Mouse (Mus musculus): Measurements from ENCODE around the gene Lrch4. TPM values are rescaled to one million over a fixed set of nuclear protein-coding genes. Genes with fewer than 3 reads are reported as not detected.

The Lrch4 gene
- polyA plus RNA-seq, 1 experiment from 2014 or later: 39.2 TPM

DNA sequence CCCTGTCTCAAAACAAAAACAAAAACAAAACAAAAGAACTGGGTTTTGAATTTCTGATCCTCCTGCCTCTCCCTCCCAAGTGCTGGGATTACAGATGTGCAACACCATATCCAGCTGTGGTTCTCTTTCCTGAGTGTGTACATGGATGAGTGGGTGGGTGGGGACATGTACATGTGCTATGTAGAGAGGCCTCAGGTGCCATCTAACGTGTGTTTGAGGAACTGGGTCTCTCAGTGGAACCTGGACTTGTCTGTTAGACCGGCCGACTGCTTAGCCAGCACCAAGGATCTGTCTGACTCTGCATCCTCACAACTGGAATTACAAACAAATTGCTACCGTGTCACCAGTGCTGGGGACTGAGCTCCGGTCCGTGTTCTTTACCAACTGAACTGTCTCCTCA is 31.3 kb upstream of the Lrch4 start:
- Histone ChIP-seq H3K9ac (replicated peaks; ENCODE audit: low read depth, low read length) (no peak overlapping the region), H3K27me3 (ENCODE audit: control insufficient read depth, insufficient read depth, low read length) (no peaks in the 10 kb centered on the region), H3K36me3 (ENCODE audit: control insufficient read depth, insufficient read depth, low read length) (0 out of 2 replicates have a peak, but pooled peaks cover 2% of the 10 kb centered on the region), H3K9me3 (ENCODE audit: control insufficient read depth, low read depth, low read length) (no peaks in the 10 kb centered on the region), H3K4me2 (replicated peaks; ENCODE audit: low read depth, low read length) (no peak overlapping the region), H3K4me3 (ENCODE audit: low read depth, low read length) (no peak overlapping the region), H3K27ac (ENCODE audit: low read length) (no peak overlapping the region), H3K4me1 (ENCODE audit: control insufficient read depth, insufficient read depth, low read length) (peaks cover 15% of the 10 kb centered on the region)
- ATAC-seq (ENCODE audit: insufficient number of reproducible peaks, insufficient read depth, low FRiP score, low read depth): no peak
- 93% methylated on average over 6 of the region's 6 CpGs for WGBS

DNA sequence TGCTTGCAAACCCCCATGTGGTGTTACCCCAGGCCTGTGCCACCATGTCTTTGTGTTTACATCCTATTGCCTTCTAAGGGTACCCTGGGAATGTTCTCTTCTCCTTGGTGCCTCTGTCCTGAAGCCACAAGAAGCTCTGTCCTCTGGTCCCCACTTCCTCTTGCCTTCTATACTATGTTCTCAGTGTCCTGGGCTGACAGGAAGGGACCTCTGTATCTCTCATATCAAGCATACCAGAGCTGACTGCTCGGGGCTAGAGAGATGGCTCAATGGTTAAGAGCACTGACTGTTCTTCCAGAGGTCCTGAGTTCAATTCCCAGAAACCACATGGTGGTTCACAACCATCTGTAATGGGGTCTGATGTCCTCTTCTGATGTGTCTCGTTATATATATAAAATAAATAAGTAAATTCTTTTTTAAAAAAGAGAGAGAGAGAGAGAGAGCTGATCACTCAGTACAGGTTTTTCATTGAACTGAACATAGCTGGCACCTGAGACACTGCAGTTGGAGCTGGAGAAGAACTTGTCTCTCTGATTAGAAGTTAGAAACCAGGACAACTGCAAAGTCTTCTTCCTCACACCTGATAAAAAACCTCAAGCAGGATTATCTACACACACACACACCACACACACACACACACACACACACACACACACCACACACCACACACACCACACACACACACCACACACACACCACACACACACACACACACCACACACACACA is 30.7 kb upstream of the Lrch4 start:
- Histone ChIP-seq H3K27me3 (ENCODE audit: control insufficient read depth, insufficient read depth, low read length) (no peaks in the 10 kb centered on the region), H3K4me2 (replicated peaks; ENCODE audit: low read depth, low read length) (no peak overlapping the region), H3K4me1 (ENCODE audit: control insufficient read depth, insufficient read depth, low read length) (peaks cover 16% of the 10 kb centered on the region), H3K4me3 (ENCODE audit: low read depth, low read length) (no peak overlapping the region), H3K27ac (ENCODE audit: low read length) (no peak overlapping the region), H3K9ac (replicated peaks; ENCODE audit: low read depth, low read length) (no peak overlapping the region), H3K9me3 (ENCODE audit: control insufficient read depth, low read depth, low read length) (no peaks in the 10 kb centered on the region), H3K36me3 (ENCODE audit: control insufficient read depth, insufficient read depth, low read length) (0 out of 2 replicates have a peak, but pooled peaks cover 2% of the 10 kb centered on the region)
- no peak for ATAC-seq (ENCODE audit: insufficient number of reproducible peaks, insufficient read depth, low FRiP score, low read depth)
- 81% methylated on average over 2 of the region's 2 CpGs for WGBS

DNA sequence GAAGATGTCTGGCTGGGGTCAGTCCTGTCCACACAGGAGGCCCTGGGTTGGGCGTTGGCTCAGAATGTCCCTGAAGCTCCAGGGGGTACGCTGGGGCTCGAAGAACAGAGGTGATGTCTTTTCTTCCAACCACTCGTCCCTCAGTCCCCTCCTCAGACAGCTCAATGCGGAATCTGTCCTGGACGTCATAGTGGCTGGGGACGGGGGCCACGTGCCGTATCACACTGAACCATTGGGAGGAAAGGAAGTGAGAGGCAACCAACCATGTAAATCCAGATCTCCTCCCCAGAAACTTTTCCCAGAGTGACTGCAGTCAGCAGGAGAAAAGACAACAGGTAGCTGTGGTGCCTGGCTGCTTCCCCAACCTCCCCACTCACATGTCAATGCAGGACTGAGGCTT is 29.3 kb upstream of the Lrch4 start:
- H3K4me3 ChIP-seq (ENCODE audit: low read depth, low read length): peak overlapping the region; percentile 64
- peak overlapping the region; percentile 73 for H3K9ac ChIP-seq (replicated peaks; ENCODE audit: low read depth, low read length)
- H3K9me3 ChIP-seq (ENCODE audit: control insufficient read depth, low read depth, low read length): no peaks in the 10 kb centered on the region
- H3K27me3 ChIP-seq (ENCODE audit: control insufficient read depth, insufficient read depth, low read length): no peaks in the 10 kb centered on the region
- no peak overlapping the region; the same call in 1 of the 2 replicates for H3K27ac ChIP-seq (ENCODE audit: low read length)
- 68% methylated on average over 9 of the region's 9 CpGs for WGBS
- peaks cover 16% of the 10 kb centered on the region for H3K4me1 ChIP-seq (ENCODE audit: control insufficient read depth, insufficient read depth, low read length)
- H3K4me2 ChIP-seq (replicated peaks; ENCODE audit: low read depth, low read length): peak overlapping the region; percentile 81
- 0 out of 2 replicates have a peak, but pooled peaks cover 2% of the 10 kb centered on the region for H3K36me3 ChIP-seq (ENCODE audit: control insufficient read depth, insufficient read depth, low read length)
- no peak for ATAC-seq (ENCODE audit: insufficient number of reproducible peaks, insufficient read depth, low FRiP score, low read depth)

GRCm38 (mm10) chr5:137600281-137600618 is 28.7 kb upstream of the Lrch4 start:
- H3K9me3 ChIP-seq (ENCODE audit: control insufficient read depth, low read depth, low read length): no peaks in the 10 kb centered on the region
- H3K4me2 ChIP-seq (replicated peaks; ENCODE audit: low read depth, low read length): peak overlapping the region; percentile 81
- no peaks in the 10 kb centered on the region for H3K27me3 ChIP-seq (ENCODE audit: control insufficient read depth, insufficient read depth, low read length)
- H3K36me3 ChIP-seq (ENCODE audit: control insufficient read depth, insufficient read depth, low read length): 0 out of 2 replicates have a peak, but pooled peaks cover 2% of the 10 kb centered on the region
- peak overlapping the region; percentile 73 for H3K9ac ChIP-seq (replicated peaks; ENCODE audit: low read depth, low read length)
- H3K27ac ChIP-seq (ENCODE audit: low read length): 0 out of 2 replicates have a peak overlapping the region, but pooled peaks have one; percentile 18
- no peak; the same call in 1 of the 2 replicates for ATAC-seq (ENCODE audit: insufficient number of reproducible peaks, insufficient read depth, low FRiP score, low read depth)
- 2% methylated on average over 19 of the region's 19 CpGs for WGBS
- peak overlapping the region; percentile 64 for H3K4me3 ChIP-seq (ENCODE audit: low read depth, low read length)
- H3K4me1 ChIP-seq (ENCODE audit: control insufficient read depth, insufficient read depth, low read length): peaks cover 16% of the 10 kb centered on the region

DNA sequence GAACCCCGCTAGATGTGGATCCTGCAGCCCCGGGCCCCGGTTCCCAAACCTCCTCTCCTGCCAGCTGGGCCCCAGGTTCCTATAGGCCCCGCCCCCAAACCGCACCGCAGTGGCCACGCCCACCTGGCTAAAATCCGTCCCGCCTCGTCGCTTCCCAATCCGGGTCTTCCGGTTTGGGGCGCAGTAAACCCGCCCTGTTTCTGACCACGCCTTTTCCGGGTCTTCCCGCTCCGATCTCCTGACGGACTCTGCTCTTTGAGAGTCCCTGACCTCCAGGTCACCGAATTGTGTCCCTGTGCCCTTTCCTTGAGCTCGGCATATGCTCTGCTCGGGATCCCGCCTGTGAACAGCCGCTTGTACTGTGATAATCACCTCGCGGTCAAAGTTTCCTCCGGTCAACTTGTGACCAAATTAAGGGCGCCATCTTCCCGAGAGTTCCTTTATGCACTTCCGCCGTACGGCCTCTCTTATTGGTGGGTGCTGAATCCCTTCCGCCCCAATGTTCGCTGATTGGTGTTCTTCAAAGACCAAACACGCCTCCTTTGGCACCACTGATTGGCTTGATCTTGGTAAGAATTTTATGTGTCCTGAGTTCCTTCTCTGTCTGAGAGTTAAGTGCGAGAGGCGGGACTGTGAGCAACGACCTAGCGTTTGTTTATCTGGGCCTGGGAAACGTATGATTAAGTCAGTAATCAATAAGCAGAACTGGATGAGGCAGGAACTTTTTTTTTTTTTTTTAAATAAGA is 28.1 kb upstream of the Lrch4 start, which contains the start of gene Mospd3:
TSS of gene Mospd3 (minus strand) at position 440 of the 746 bp plus-strand sequence.
- no peaks in the 10 kb centered on the region for H3K27me3 ChIP-seq (ENCODE audit: control insufficient read depth, insufficient read depth, low read length)
- H3K4me3 ChIP-seq (ENCODE audit: low read depth, low read length): peak within 1 kb of the TSS; percentile 64
- peaks cover 2% of the 10 kb centered on the region; the same call in 1 of the 2 replicates for H3K36me3 ChIP-seq (ENCODE audit: control insufficient read depth, insufficient read depth, low read length)
- under 1% methylated on average over 41 of the region's 41 CpGs for WGBS
- H3K4me1 ChIP-seq (ENCODE audit: control insufficient read depth, insufficient read depth, low read length): peaks cover 16% of the 10 kb centered on the region
- ATAC-seq (ENCODE audit: insufficient number of reproducible peaks, insufficient read depth, low FRiP score, low read depth): peak; percentile 96
- H3K27ac ChIP-seq (ENCODE audit: low read length): peak within 1 kb of the TSS; percentile 58; the same call in 1 of the 2 replicates
- H3K9ac ChIP-seq (replicated peaks; ENCODE audit: low read depth, low read length): peak within 1 kb of the TSS; percentile 73
- H3K4me2 ChIP-seq (replicated peaks; ENCODE audit: low read depth, low read length): peak within 1 kb of the TSS; percentile 81
- no peaks in the 10 kb centered on the region for H3K9me3 ChIP-seq (ENCODE audit: control insufficient read depth, low read depth, low read length)

DNA sequence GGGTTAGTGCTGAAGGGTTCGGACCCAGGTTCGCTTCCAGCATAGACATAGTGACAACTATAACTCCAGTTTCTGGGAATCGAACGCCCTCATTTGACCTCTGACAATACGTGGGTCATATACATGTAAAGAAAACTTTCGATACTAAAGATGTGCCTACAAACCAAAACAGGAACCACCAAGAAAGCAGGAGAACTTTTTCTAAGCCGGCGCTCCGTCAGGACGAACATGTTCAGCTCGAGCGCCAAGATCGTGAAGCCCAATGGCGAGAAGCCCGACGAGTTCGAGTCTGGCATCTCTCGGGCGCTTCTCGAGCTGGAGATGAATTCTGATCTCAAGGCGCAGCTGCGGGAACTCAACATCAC is 27.6 kb upstream of the Lrch4 start:
- no peaks in the 10 kb centered on the region for H3K9me3 ChIP-seq (ENCODE audit: control insufficient read depth, low read depth, low read length)
- H3K4me3 ChIP-seq (ENCODE audit: low read depth, low read length): peak overlapping the region; percentile 64
- peak overlapping the region; percentile 58; the same call in 1 of the 2 replicates for H3K27ac ChIP-seq (ENCODE audit: low read length)
- H3K9ac ChIP-seq (replicated peaks; ENCODE audit: low read depth, low read length): peak overlapping the region; percentile 73; the same call in 1 of the 2 replicates
- no peaks in the 10 kb centered on the region for H3K27me3 ChIP-seq (ENCODE audit: control insufficient read depth, insufficient read depth, low read length)
- peaks cover 16% of the 10 kb centered on the region for H3K4me1 ChIP-seq (ENCODE audit: control insufficient read depth, insufficient read depth, low read length)
- no peak for ATAC-seq (ENCODE audit: insufficient number of reproducible peaks, insufficient read depth, low FRiP score, low read depth)
- H3K4me2 ChIP-seq (replicated peaks; ENCODE audit: low read depth, low read length): peak overlapping the region; percentile 66
- H3K36me3 ChIP-seq (ENCODE audit: control insufficient read depth, insufficient read depth, low read length): peaks cover 2% of the 10 kb centered on the region; the same call in 1 of the 2 replicates
- WGBS: under 1% methylated on average over 22 of the region's 22 CpGs

DNA sequence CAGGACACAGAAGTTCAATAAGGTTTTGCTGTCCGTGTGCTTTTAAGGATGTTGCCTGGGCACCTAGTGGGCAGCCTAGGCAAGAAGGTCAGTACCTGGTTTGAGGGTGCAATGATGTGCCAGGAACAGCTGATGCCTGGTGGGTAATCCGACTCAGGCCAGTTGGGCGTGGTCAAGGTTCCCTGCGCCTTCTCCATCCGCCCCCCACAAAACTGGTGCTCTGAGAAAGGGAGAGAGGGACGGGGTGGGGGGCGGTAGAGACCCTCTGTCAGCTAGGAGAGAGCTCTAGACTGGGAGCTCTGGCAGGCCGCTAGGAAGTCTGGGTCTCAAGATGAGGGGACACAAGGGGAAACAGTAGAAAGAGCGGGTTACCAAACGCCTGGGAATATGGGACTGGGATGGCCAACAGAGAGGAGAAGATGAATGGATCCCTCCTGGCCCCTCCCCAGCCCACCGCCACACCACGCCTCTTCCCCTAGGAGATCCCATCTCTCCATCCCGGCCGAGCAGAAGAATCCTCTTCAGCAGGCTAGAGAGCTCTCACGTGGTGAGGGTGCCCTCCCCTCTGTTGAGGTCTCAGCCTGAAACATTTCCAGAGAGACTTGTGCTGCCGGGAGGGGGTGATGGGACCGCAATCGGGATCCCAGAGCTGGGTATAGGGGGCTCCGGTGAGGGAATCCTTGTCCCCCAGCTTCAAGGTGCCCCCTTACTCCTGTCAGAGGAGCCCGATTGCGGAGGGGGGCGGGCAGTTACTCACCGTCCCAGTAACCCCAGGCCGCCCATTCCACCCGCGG is 20.9 kb upstream of the Lrch4 start:
- H3K27ac ChIP-seq (ENCODE audit: low read length): no peak overlapping the region
- peak overlapping the region; percentile 16; the same call in 1 of the 2 replicates for H3K4me3 ChIP-seq (ENCODE audit: low read depth, low read length)
- ATAC-seq (ENCODE audit: insufficient number of reproducible peaks, insufficient read depth, low FRiP score, low read depth): no peak
- H3K27me3 ChIP-seq (ENCODE audit: control insufficient read depth, insufficient read depth, low read length): no peaks in the 10 kb centered on the region
- H3K4me2 ChIP-seq (replicated peaks; ENCODE audit: low read depth, low read length): peak overlapping the region; percentile 40
- H3K9ac ChIP-seq (replicated peaks; ENCODE audit: low read depth, low read length): 0 out of 2 replicates have a peak overlapping the region, but pooled peaks have one; percentile 3
- peaks cover 10% of the 10 kb centered on the region; the same call in 1 of the 2 replicates for H3K36me3 ChIP-seq (ENCODE audit: control insufficient read depth, insufficient read depth, low read length)
- WGBS: 22% methylated on average over 26 of the region's 26 CpGs
- H3K9me3 ChIP-seq (ENCODE audit: control insufficient read depth, low read depth, low read length): no peaks in the 10 kb centered on the region
- peaks cover 37% of the 10 kb centered on the region for H3K4me1 ChIP-seq (ENCODE audit: control insufficient read depth, insufficient read depth, low read length)
